Mouse (Mus musculus): ENCODE measurements around the gene Sytl1.

DNA sequence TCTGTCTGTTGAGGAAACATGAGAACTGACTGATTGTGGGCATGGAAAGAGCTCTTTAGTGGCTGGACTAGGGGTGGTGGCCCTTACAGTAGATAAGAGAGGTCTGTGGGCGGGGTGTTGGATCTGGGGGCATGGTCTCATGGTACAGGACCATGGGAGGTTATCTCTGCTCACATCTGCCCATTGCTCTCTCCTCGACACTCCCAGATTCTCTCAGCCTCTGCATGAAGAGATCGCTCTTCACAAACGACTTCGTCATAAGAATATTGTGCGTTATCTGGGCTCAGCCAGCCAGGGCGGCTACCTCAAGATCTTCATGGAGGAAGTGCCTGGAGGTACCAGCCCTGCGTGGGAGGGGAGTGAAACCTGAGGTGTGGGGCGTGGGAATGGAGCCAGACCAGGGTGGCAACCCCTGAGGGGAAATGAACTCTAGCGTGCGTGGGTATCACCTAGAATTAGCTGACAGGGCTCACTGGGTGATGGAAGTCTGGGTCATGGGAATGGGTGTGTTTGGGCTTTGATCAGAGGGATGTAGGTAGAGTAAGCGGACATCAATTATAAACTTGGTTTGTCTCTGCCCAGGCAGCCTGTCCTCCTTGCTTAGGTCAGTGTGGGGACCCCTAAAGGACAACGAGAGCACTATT is 15.0 kb downstream of the Sytl1 start:
- TF ChIP-seq CTCF (conservative IDR thresholded peaks at IDR 0.05; ENCODE audit: low read length): no peak
- TF ChIP-seq POU5F1 (IDR thresholded peaks at IDR 0.05; ENCODE audit: borderline replicate concordance, low read length): no peak
